Comparison of ENCODE assay signal across 7 mouse cellular contexts in genomic region chr16:38092598-38092997, GRCm38 (mm10). TPM values are rescaled to one million over a fixed set of nuclear protein-coding genes. Genes with fewer than 3 reads are reported as not detected.
A peak's percentile ranks its signal among the peaks of the same experiment; 100 is the strongest.
DNase-seq lines count a peak whose midpoint lies in the region; ATAC-seq lines count a peak whose summit lies in the region.

No protein-coding gene starts in this region.

- no peak for DNase-seq in lung, postnatal 10 days
- DNase-seq in limb, embryonic 10.5 days (ENCODE audit: low spot score): peak; percentile 34
- no peak for DNase-seq in yolk sac, embryonic 10.5 days (ENCODE audit: low spot score)
- DNase-seq in testis, postnatal 10 days (ENCODE audit: low spot score): no peak

- peaks cover 26% of the 10 kb centered on the region for H3K4me1 ChIP-seq in lung, embryonic 16.5 days (replicated peaks; ENCODE audit: control insufficient read depth, insufficient read depth, low read length)
- peaks cover 41% of the 10 kb centered on the region for H3K4me1 ChIP-seq in forebrain, embryonic 12.5 days
- peaks cover 18% of the 10 kb centered on the region for H3K4me1 ChIP-seq in limb, embryonic 10.5 days
- H3K4me1 ChIP-seq in neural tube, embryonic 13.5 days (replicated peaks): peaks cover 49% of the 10 kb centered on the region

- H3K4me3 ChIP-seq in lung, embryonic 16.5 days (ENCODE audit: low read length): peak overlapping the region; percentile 57
- peak overlapping the region; percentile 96 for H3K4me3 ChIP-seq in forebrain, embryonic 12.5 days (replicated peaks)
- peak overlapping the region; percentile 93 for H3K4me3 ChIP-seq in limb, embryonic 10.5 days
- peak overlapping the region; percentile 94 for H3K4me3 ChIP-seq in neural tube, embryonic 13.5 days

- H3K36me3 ChIP-seq in lung, embryonic 16.5 days (ENCODE audit: control insufficient read depth, insufficient read depth, low read length): no peaks in the 10 kb centered on the region
- H3K36me3 ChIP-seq in forebrain, embryonic 12.5 days (replicated peaks): no peaks in the 10 kb centered on the region
- H3K36me3 ChIP-seq in limb, embryonic 10.5 days: peaks cover 20% of the 10 kb centered on the region
- H3K36me3 ChIP-seq in neural tube, embryonic 13.5 days: no peaks in the 10 kb centered on the region

- H3K27me3 ChIP-seq in lung, embryonic 16.5 days (ENCODE audit: control insufficient read depth, insufficient read depth, low read depth, low read length): no peaks in the 10 kb centered on the region
- no peaks in the 10 kb centered on the region for H3K27me3 ChIP-seq in forebrain, embryonic 12.5 days
- no peaks in the 10 kb centered on the region for H3K27me3 ChIP-seq in limb, embryonic 10.5 days (ENCODE audit: low read depth, poor library complexity, severe bottlenecking)
- H3K27me3 ChIP-seq in neural tube, embryonic 13.5 days: no peaks in the 10 kb centered on the region

- no peaks in the 10 kb centered on the region for H3K9me3 ChIP-seq in lung, embryonic 16.5 days (ENCODE audit: control insufficient read depth, low read length)
- no peaks in the 10 kb centered on the region for H3K9me3 ChIP-seq in forebrain, embryonic 12.5 days
- H3K9me3 ChIP-seq in limb, embryonic 10.5 days (replicated peaks): no peaks in the 10 kb centered on the region
- no peaks in the 10 kb centered on the region for H3K9me3 ChIP-seq in neural tube, embryonic 13.5 days

- H3K4me2 ChIP-seq in lung, embryonic 16.5 days (ENCODE audit: low read depth, low read length): peak overlapping the region; percentile 90
- peak overlapping the region; percentile 87 for H3K4me2 ChIP-seq in forebrain, embryonic 12.5 days
- H3K4me2 ChIP-seq in neural tube, embryonic 13.5 days: peak overlapping the region; percentile 82

- WGBS in lung, embryonic 16.5 days: 8% methylated on average over 4 of the region's 4 CpGs
- WGBS in forebrain, embryonic 12.5 days: 5% methylated on average over 4 of the region's 4 CpGs
- WGBS in limb, embryonic 10.5 days: 26% methylated on average over 4 of the region's 4 CpGs
- WGBS in neural tube, embryonic 13.5 days: 1% methylated on average over 4 of the region's 4 CpGs

- ATAC-seq in lung, embryonic 16.5 days (ENCODE audit: low read depth): no peak
- ATAC-seq in forebrain, embryonic 12.5 days (ENCODE audit: low FRiP score): no peak
- ATAC-seq in neural tube, embryonic 13.5 days (ENCODE audit: low read depth): no peak

- H3K9ac ChIP-seq in lung, embryonic 16.5 days (ENCODE audit: low read length): peak overlapping the region; percentile 59
- H3K9ac ChIP-seq in forebrain, embryonic 12.5 days: peak overlapping the region; percentile 80
- H3K9ac ChIP-seq in neural tube, embryonic 13.5 days: peak overlapping the region; percentile 77

- H3K27ac ChIP-seq in lung, embryonic 16.5 days (ENCODE audit: low read length): peak overlapping the region; percentile 0; the same call in 1 of the 2 replicates
- H3K27ac ChIP-seq in forebrain, embryonic 12.5 days: 0 out of 2 replicates have a peak overlapping the region, but pooled peaks have one; percentile 15
- H3K27ac ChIP-seq in limb, embryonic 10.5 days: no peak overlapping the region
- H3K27ac ChIP-seq in neural tube, embryonic 13.5 days (replicated peaks): peak overlapping the region; percentile 57; the same call in 1 of the 2 replicates

RNA-seq across cellular contexts. Expression of gene Gsk3b, which starts 3.8 kb away (rescaled TPM):
- 44.5 and 47.3 TPM in 2 replicates for polyA plus RNA-seq in lung, embryonic 16.5 days (2015; fragmentation: Nextera tagmentation; extraction: Ambion mirVana)
- 116 and 129 TPM in 2 replicates for polyA plus RNA-seq in forebrain, embryonic 12.5 days (2016; fragmentation: Nextera tagmentation; extraction: Ambion mirVana)
- polyA plus RNA-seq in limb, embryonic 10.5 days (2016; fragmentation: Nextera tagmentation; extraction: Ambion mirVana): 46.1 and 59.4 TPM in 2 replicates
- 158 and 167 TPM in 2 replicates for polyA plus RNA-seq in neural tube, embryonic 13.5 days (2015; fragmentation: Nextera tagmentation; extraction: Ambion mirVana)
